Mouse (Mus musculus): Measurements from ENCODE around the gene Xlr.
"Not testable (repeated sequence)": the region's sequence is repeated elsewhere in the genome, so short reads cannot be mapped to it uniquely, and the experiment has no call there.

Gene Xlr

GRCm38 (mm10) chrX:53797519-53797918 lies at the start of gene Xlr:
Xlr (minus strand) TSS chrX:53797706.
- DNase-seq (ENCODE audit: low spot score in 2 of 2): not testable (repeated sequence)

- no peak for DNase-seq (ENCODE audit: low spot score in 2 of 2)
Measured at GRCm38 (mm10) chrX:53799074-53799473, 1.6 kb upstream of the Xlr start.

- no peak for DNase-seq (ENCODE audit: low spot score in 2 of 2)
Measured at GRCm38 (mm10) chrX:53776276-53776675, 21.2 kb downstream of the Xlr start, which contains the start of gene Zfp36l3. Zfp36l3 (minus strand) TSS chrX:53776394.

GRCm38 (mm10) chrX:53757736-53758135 lies 39.8 kb downstream of the Xlr start, which contains the start of gene 1700013H16Rik:
1700013H16Rik (minus strand) TSS chrX:53757831.
- no peak for DNase-seq (ENCODE audit: low spot score in 2 of 2)

- DNase-seq (ENCODE audit: low spot score in 2 of 2): no peak
Measured at GRCm38 (mm10) chrX:53752851-53753250, 44.7 kb downstream of the Xlr start.

- no peak for DNase-seq (ENCODE audit: low spot score in 2 of 2)
Measured at GRCm38 (mm10) chrX:53728967-53729366, 68.5 kb downstream of the Xlr start.

All from frontal cortex, postnatal 25 days (tissue).